Mouse (Mus musculus): ENCODE measurements at regions not wholly inside any gene's neighbourhood (a gene's known extent, or its start where the extent isn't known, plus 50 kb on each side); places are given as distances from the start of the nearest gene placed in this dataset.

DNA sequence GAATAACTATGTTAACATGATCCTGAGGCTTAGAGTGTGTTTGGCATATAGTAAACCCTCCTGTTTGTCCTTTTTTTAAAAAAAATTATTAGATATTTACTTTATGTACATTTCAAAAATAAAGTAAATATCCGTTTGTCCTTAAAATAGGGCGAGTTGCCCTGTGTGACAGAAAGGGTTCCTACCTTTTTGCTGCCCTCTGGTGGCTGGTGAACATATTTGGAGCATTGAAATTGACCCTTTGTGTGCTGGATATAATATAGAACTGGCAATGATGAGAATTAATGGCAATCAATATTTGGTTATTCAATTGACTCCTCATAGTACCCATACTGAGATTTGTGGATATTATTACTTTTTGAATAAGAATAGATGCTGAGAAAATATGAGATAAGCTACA lies 723.8 kb upstream of the 2610301B20Rik start:
- TF ChIP-seq CHD2 (IDR thresholded peaks at IDR 0.05; ENCODE audit: low read depth, low read length) = no peak
- TF ChIP-seq HCFC1 (IDR thresholded peaks at IDR 0.05; ENCODE audit: borderline replicate concordance, insufficient read depth, low read length) = no peak
- TF ChIP-seq ZNF384 (IDR thresholded peaks at IDR 0.05; ENCODE audit: low read depth, low read length) = no peak
- TF ChIP-seq MAFK (IDR thresholded peaks at IDR 0.05; ENCODE audit: insufficient read depth, low read depth, low read length) = no peak
- peak; percentile 81 for TF ChIP-seq ZC3H11A (IDR thresholded peaks at IDR 0.05; ENCODE audit: borderline replicate concordance, low read depth, low read length)

Measured in ES-E14 (cell line).